Mouse (Mus musculus): ENCODE results near the gene Zfp119b.

DNA sequence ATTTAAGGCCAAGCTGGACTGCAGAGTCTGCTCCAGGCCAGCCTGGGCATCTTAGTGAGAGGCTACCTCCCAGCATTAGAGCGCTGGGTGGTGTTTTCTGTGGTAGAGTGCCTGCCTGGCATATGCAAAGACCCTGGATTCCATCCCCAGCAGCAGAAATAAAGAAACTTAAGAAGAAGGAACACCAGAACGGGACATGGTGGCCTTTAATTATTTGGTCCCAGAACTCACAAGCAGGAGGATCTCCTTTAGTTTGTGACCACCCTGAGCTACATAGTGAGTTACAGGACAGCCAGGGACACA is 9.2 kb upstream of the Zfp119b start:
- TF ChIP-seq CTCF (IDR thresholded peaks at IDR 0.05; ENCODE audit: low read depth), result no peak
- TF ChIP-seq EP300 (IDR thresholded peaks at IDR 0.05; ENCODE audit: low read depth), result no peak
